Mouse (Mus musculus) layer of hippocampus, adult 2 months (tissue): ENCODE data around the gene Itga10. TPM values are rescaled to one million over a fixed set of nuclear protein-coding genes. Genes with fewer than 3 reads are reported as not detected.
"Not testable (repeated sequence)": the region's sequence is repeated elsewhere in the genome, so short reads cannot be mapped to it uniquely, and the experiment has no call there.

Experiments
- DNase-seq, 2 experiments: peaks; one replicate each; pipeline ENCODE4 v3.0.0; 2022; ENCODE audit warnings: low spot score in 2 of 2
- H3K27ac ChIP-seq: fragments of 200-600 bp; 2 replicates; pipeline ENCODE4 v1.8.1; 2022
- H3K4me3 ChIP-seq: fragments of 200-600 bp; 2 replicates; pipeline ENCODE4 v1.8.1; 2022; ENCODE audit warnings: mild to moderate bottlenecking
- CTCF ChIP-seq: fragments of 200-600 bp; conservative IDR thresholded peaks from 2 replicates; pipeline ENCODE4 v1.8.1; 2022; ENCODE audit warnings: antibody characterized with exemption, mild to moderate bottlenecking, moderate library complexity
- total RNA-seq, 2 experiments: library from RNA; stranded (reverse); gene quantifications; 2 replicates each; pipeline ENCODE4 v1.2.3; 2021

The Itga10 gene
- total RNA-seq, 2 experiments from 2014 or later, result 2.0 to 3.1 TPM

GRCm38 (mm10) chr3:96602704-96603084, 42.7 kb upstream of the Itga10 start:
- peak overlapping the region; percentile 92 for H3K27ac ChIP-seq
- DNase-seq, result no peak
- no peak for TF ChIP-seq CTCF
- peak overlapping the region; percentile 67 for H3K4me3 ChIP-seq

- Histone ChIP-seq H3K27ac (peak overlapping the region; percentile 92; the same call in 1 of the 2 replicates), H3K4me3 (peak overlapping the region; percentile 67)
- no peak for DNase-seq
- no peak for TF ChIP-seq CTCF
These were observed 42.1 kb upstream of the Itga10 start for GRCm38 (mm10) chr3:96603311-96603710.

GRCm38 (mm10) chr3:96606007-96606406, 39.4 kb upstream of the Itga10 start:
- not testable (repeated sequence) for H3K4me3 ChIP-seq, DNase-seq, H3K27ac ChIP-seq

- no peak for TF ChIP-seq CTCF
- Histone ChIP-seq H3K27ac (no peak overlapping the region), H3K4me3 (no peak overlapping the region)
- DNase-seq, result no peak
These were observed 38.8 kb upstream of the Itga10 start for GRCm38 (mm10) chr3:96606618-96607017.

GRCm38 (mm10) chr3:96617941-96618340, 27.4 kb upstream of the Itga10 start:
- no peak for TF ChIP-seq CTCF
- no peak for DNase-seq
- Histone ChIP-seq H3K27ac (no peak overlapping the region), H3K4me3 (no peak overlapping the region)

GRCm38 (mm10) chr3:96623201-96623600, 22.2 kb upstream of the Itga10 start:
- TF ChIP-seq CTCF, result no peak
- H3K27ac ChIP-seq, result no peak overlapping the region
- H3K4me3 ChIP-seq, result no peak overlapping the region
- DNase-seq, result no peak

- no peak for TF ChIP-seq CTCF
- Histone ChIP-seq H3K4me3 (peak within 1 kb of the TSS; percentile 85), H3K27ac (peak within 1 kb of the TSS; percentile 95)
- DNase-seq, result peak; percentile 96 to 97
These were observed 15.4 kb upstream of the Itga10 start, which contains the start of gene Rbm8a for GRCm38 (mm10) chr3:96629729-96630600. Rbm8a (plus strand) TSS chr3:96629933.

GRCm38 (mm10) chr3:96632058-96632457, 13.3 kb upstream of the Itga10 start:
- Histone ChIP-seq H3K4me3 (no peak overlapping the region), H3K27ac (no peak overlapping the region)
- DNase-seq, result no peak
- TF ChIP-seq CTCF, result no peak

- TF ChIP-seq CTCF, result no peak
- Histone ChIP-seq H3K27ac (no peak overlapping the region), H3K4me3 (no peak overlapping the region)
- no peak for DNase-seq
These were observed 11.4 kb upstream of the Itga10 start for GRCm38 (mm10) chr3:96634015-96634414.

- TF ChIP-seq CTCF, result peak; percentile 61
- peak; percentile 84 to 86 for DNase-seq
- peak within 1 kb of the TSS; percentile 91 for H3K27ac ChIP-seq
- H3K4me3 ChIP-seq, result peak within 1 kb of the TSS; percentile 95
These were observed 10.2 kb upstream of the Itga10 start, which contains the start of the genes Pex11b and Gm42957 for GRCm38 (mm10) chr3:96634928-96635879. Pex11b (plus strand) TSS chr3:96635376. Gm42957 (plus strand) TSS chr3:96635474.

GRCm38 (mm10) chr3:96635906-96636305, 9.5 kb upstream of the Itga10 start:
- no peak for DNase-seq
- Histone ChIP-seq H3K4me3 (peak overlapping the region; percentile 95), H3K27ac (peak overlapping the region; percentile 91)
- TF ChIP-seq CTCF, result no peak

GRCm38 (mm10) chr3:96636448-96636847, 8.9 kb upstream of the Itga10 start:
- TF ChIP-seq CTCF, result no peak
- Histone ChIP-seq H3K4me3 (peak overlapping the region; percentile 95), H3K27ac (no peak overlapping the region)
- DNase-seq, result no peak

GRCm38 (mm10) chr3:96639219-96639618, 6.2 kb upstream of the Itga10 start:
- TF ChIP-seq CTCF, result peak; percentile 84
- DNase-seq, result peak in 1 of 2 experiments; percentile 56
- Histone ChIP-seq H3K4me3 (no peak overlapping the region), H3K27ac (no peak overlapping the region)
